Mouse (Mus musculus): ENCODE results near the gene Nptn. TPM values are rescaled to one million over a fixed set of nuclear protein-coding genes. Genes with fewer than 3 reads are reported as not detected.
A peak's percentile ranks its signal among the peaks of the same experiment; 100 is the strongest.

Gene Nptn
- 76.7 and 76.8 TPM in 2 replicates for polyA plus RNA-seq (2016; fragmentation: Nextera tagmentation; extraction: Ambion mirVana)

- WGBS: 2% methylated on average over 40 of the region's 56 CpGs
- no peaks in the 10 kb centered on the region for H3K27me3 ChIP-seq
- peak within 1 kb of the TSS; percentile 64 for H3K4me2 ChIP-seq (replicated peaks)
- peak within 1 kb of the TSS; percentile 98 for H3K27ac ChIP-seq
- peak; percentile 97 for ATAC-seq (ENCODE audit: insufficient number of reproducible peaks, insufficient read depth, low FRiP score, low TSS enrichment)
- H3K9ac ChIP-seq: peak within 1 kb of the TSS; percentile 98
- no peaks in the 10 kb centered on the region for H3K9me3 ChIP-seq
- peak within 1 kb of the TSS; percentile 93 for H3K4me3 ChIP-seq
- H3K36me3 ChIP-seq: no peaks in the 10 kb centered on the region
- H3K4me1 ChIP-seq: peaks cover 15% of the 10 kb centered on the region; the same call in 1 of the 2 replicates
Observed at GRCm38 (mm10) chr9:58581958-58582540, at the start of gene Nptn. TSS of gene Nptn (plus strand) at chr9:58582240.

- 92% methylated on average over 6 of the region's 6 CpGs for WGBS
- Histone ChIP-seq H3K27me3 (no peaks in the 10 kb centered on the region), H3K27ac (no peak overlapping the region), H3K4me1 (0 out of 2 replicates have a peak, but pooled peaks cover 2% of the 10 kb centered on the region), H3K9me3 (no peaks in the 10 kb centered on the region), H3K9ac (no peak overlapping the region), H3K4me2 (replicated peaks) (no peak overlapping the region), H3K36me3 (peaks cover 55% of the 10 kb centered on the region), H3K4me3 (no peak overlapping the region)
- no peak for ATAC-seq (ENCODE audit: insufficient number of reproducible peaks, insufficient read depth, low FRiP score, low TSS enrichment)
Observed at GRCm38 (mm10) chr9:58533322-58533721, 48.7 kb upstream of the Nptn start.

- Histone ChIP-seq H3K4me3 (no peak overlapping the region), H3K36me3 (peaks cover 62% of the 10 kb centered on the region), H3K27me3 (no peaks in the 10 kb centered on the region), H3K27ac (no peak overlapping the region), H3K4me1 (0 out of 2 replicates have a peak, but pooled peaks cover 2% of the 10 kb centered on the region), H3K4me2 (replicated peaks) (no peak overlapping the region), H3K9me3 (no peaks in the 10 kb centered on the region), H3K9ac (no peak overlapping the region)
- 45% methylated on average over 1 of the region's 1 CpGs for WGBS
- no peak for ATAC-seq (ENCODE audit: insufficient number of reproducible peaks, insufficient read depth, low FRiP score, low TSS enrichment)
Observed at GRCm38 (mm10) chr9:58534766-58535165, 47.3 kb upstream of the Nptn start.

- ATAC-seq (ENCODE audit: insufficient number of reproducible peaks, insufficient read depth, low FRiP score, low TSS enrichment): 0 out of 2 replicates have a peak, but pooled peaks have one; percentile 14
- Histone ChIP-seq H3K9me3 (no peaks in the 10 kb centered on the region), H3K4me1 (0 out of 2 replicates have a peak, but pooled peaks cover 2% of the 10 kb centered on the region), H3K27ac (no peak overlapping the region), H3K4me3 (no peak overlapping the region), H3K4me2 (replicated peaks) (no peak overlapping the region), H3K36me3 (peaks cover 57% of the 10 kb centered on the region), H3K9ac (no peak overlapping the region), H3K27me3 (no peaks in the 10 kb centered on the region)
- 80% methylated on average over 20 of the region's 20 CpGs for WGBS
Observed at GRCm38 (mm10) chr9:58535447-58536134, 46.4 kb upstream of the Nptn start.

- no peak overlapping the region for H3K4me3 ChIP-seq
- H3K27me3 ChIP-seq: no peaks in the 10 kb centered on the region
- no peak overlapping the region for H3K9ac ChIP-seq
- H3K9me3 ChIP-seq: no peaks in the 10 kb centered on the region
- WGBS: 84% methylated on average over 3 of the region's 3 CpGs
- no peak overlapping the region for H3K4me2 ChIP-seq (replicated peaks)
- ATAC-seq (ENCODE audit: insufficient number of reproducible peaks, insufficient read depth, low FRiP score, low TSS enrichment): no peak
- peaks cover 44% of the 10 kb centered on the region for H3K36me3 ChIP-seq
- H3K4me1 ChIP-seq: peaks cover 10% of the 10 kb centered on the region; the same call in 1 of the 2 replicates
- no peak overlapping the region for H3K27ac ChIP-seq
Observed at GRCm38 (mm10) chr9:58537774-58538173, 44.3 kb upstream of the Nptn start.

GRCm38 (mm10) chr9:58539886-58540285 lies 42.2 kb upstream of the Nptn start:
- peaks cover 29% of the 10 kb centered on the region for H3K36me3 ChIP-seq
- H3K4me3 ChIP-seq: no peak overlapping the region
- 49% methylated on average over 5 of the region's 5 CpGs for WGBS
- H3K4me1 ChIP-seq: peaks cover 11% of the 10 kb centered on the region
- no peaks in the 10 kb centered on the region for H3K9me3 ChIP-seq
- H3K27ac ChIP-seq: no peak overlapping the region
- no peak overlapping the region for H3K4me2 ChIP-seq (replicated peaks)
- no peaks in the 10 kb centered on the region for H3K27me3 ChIP-seq
- H3K9ac ChIP-seq: no peak overlapping the region
- ATAC-seq (ENCODE audit: insufficient number of reproducible peaks, insufficient read depth, low FRiP score, low TSS enrichment): no peak; the same call in 1 of the 2 replicates

GRCm38 (mm10) chr9:58541895-58542338 lies 40.1 kb upstream of the Nptn start:
- no peaks in the 10 kb centered on the region for H3K9me3 ChIP-seq
- H3K27ac ChIP-seq: no peak overlapping the region
- WGBS: 63% methylated on average over 6 of the region's 6 CpGs
- no peak for ATAC-seq (ENCODE audit: insufficient number of reproducible peaks, insufficient read depth, low FRiP score, low TSS enrichment)
- H3K4me3 ChIP-seq: no peak overlapping the region
- H3K9ac ChIP-seq: no peak overlapping the region
- H3K27me3 ChIP-seq: no peaks in the 10 kb centered on the region
- peaks cover 17% of the 10 kb centered on the region for H3K36me3 ChIP-seq
- H3K4me2 ChIP-seq (replicated peaks): no peak overlapping the region
- peaks cover 12% of the 10 kb centered on the region for H3K4me1 ChIP-seq

- H3K27ac ChIP-seq: no peak overlapping the region
- H3K36me3 ChIP-seq: no peaks in the 10 kb centered on the region
- ATAC-seq (ENCODE audit: insufficient number of reproducible peaks, insufficient read depth, low FRiP score, low TSS enrichment): no peak
- no peak overlapping the region for H3K4me3 ChIP-seq
- H3K27me3 ChIP-seq: no peaks in the 10 kb centered on the region
- whole genome bisulfite sequencing: 62% methylated on average over 4 of the region's 4 CpGs
- H3K9ac ChIP-seq: no peak overlapping the region
- H3K9me3 ChIP-seq: no peaks in the 10 kb centered on the region
- no peak overlapping the region for H3K4me2 ChIP-seq (replicated peaks)
- H3K4me1 ChIP-seq: peaks cover 22% of the 10 kb centered on the region
Observed at GRCm38 (mm10) chr9:58544879-58545324, 37.1 kb upstream of the Nptn start.

GRCm38 (mm10) chr9:58545428-58545827 lies 36.6 kb upstream of the Nptn start:
- Histone ChIP-seq H3K4me3 (no peak overlapping the region), H3K9ac (no peak overlapping the region), H3K4me1 (peaks cover 22% of the 10 kb centered on the region), H3K27ac (no peak overlapping the region), H3K4me2 (replicated peaks) (no peak overlapping the region), H3K9me3 (no peaks in the 10 kb centered on the region), H3K27me3 (no peaks in the 10 kb centered on the region), H3K36me3 (no peaks in the 10 kb centered on the region)
- WGBS: 55% methylated on average over 6 of the region's 6 CpGs
- ATAC-seq (ENCODE audit: insufficient number of reproducible peaks, insufficient read depth, low FRiP score, low TSS enrichment): no peak

- no peak overlapping the region for H3K27ac ChIP-seq
- WGBS: 77% methylated on average over 11 of the region's 11 CpGs
- H3K4me3 ChIP-seq: no peak overlapping the region
- ATAC-seq (ENCODE audit: insufficient number of reproducible peaks, insufficient read depth, low FRiP score, low TSS enrichment): no peak
- H3K9ac ChIP-seq: no peak overlapping the region
- no peak overlapping the region for H3K4me2 ChIP-seq (replicated peaks)
- H3K27me3 ChIP-seq: no peaks in the 10 kb centered on the region
- H3K9me3 ChIP-seq: no peaks in the 10 kb centered on the region
- peaks cover 21% of the 10 kb centered on the region for H3K4me1 ChIP-seq
- H3K36me3 ChIP-seq: no peaks in the 10 kb centered on the region
Observed at GRCm38 (mm10) chr9:58546630-58547360, 35.2 kb upstream of the Nptn start.

GRCm38 (mm10) chr9:58548897-58549296 lies 33.1 kb upstream of the Nptn start:
- H3K9ac ChIP-seq: no peak overlapping the region; the same call in 1 of the 2 replicates
- H3K27me3 ChIP-seq: no peaks in the 10 kb centered on the region
- no peaks in the 10 kb centered on the region for H3K36me3 ChIP-seq
- no peak overlapping the region for H3K4me2 ChIP-seq (replicated peaks)
- H3K4me1 ChIP-seq: peaks cover 25% of the 10 kb centered on the region
- no peak overlapping the region for H3K27ac ChIP-seq
- ATAC-seq (ENCODE audit: insufficient number of reproducible peaks, insufficient read depth, low FRiP score, low TSS enrichment): no peak
- no peaks in the 10 kb centered on the region for H3K9me3 ChIP-seq
- H3K4me3 ChIP-seq: no peak overlapping the region
- WGBS: 37% methylated on average over 4 of the region's 4 CpGs

Data from embryonic facial prominence, embryonic 12.5 days (tissue).